Mouse (Mus musculus) hindbrain, embryonic 11.5 days (tissue): ENCODE results near the gene Fntb. TPM values are rescaled to one million over a fixed set of nuclear protein-coding genes. Genes with fewer than 3 reads are reported as not detected.

Experiments
- ATAC-seq: fragments of 200-750 bp; cut with Nextera tagmentation; 2 replicates; pipeline ENCODE4 v1.8.0; 2017; ENCODE audit warnings: mild to moderate bottlenecking, moderate TSS enrichment, moderate library complexity; ENCODE audit not compliant: low FRiP score
- DNase-seq: peaks from one replicate; pipeline ENCODE4 v3.0.0-alpha.2; 2015; ENCODE audit warnings: low spot score
- H3K27ac ChIP-seq: fragments of 300-500 bp; sonication (generic); 2 replicates; pipeline ENCODE4 v1.5.1; 2014; ENCODE audit warnings: mild to moderate bottlenecking, low read depth, low read length
- H3K27me3 ChIP-seq: fragments of 300-500 bp; sonication (generic); 2 replicates; pipeline ENCODE4 v1.6.1; 2014; ENCODE audit warnings: mild to moderate bottlenecking, low read length, moderate library complexity, mixed read lengths; ENCODE audit not compliant: control insufficient read depth, insufficient read depth
- H3K36me3 ChIP-seq: fragments of 300-500 bp; sonication (generic); 2 replicates; pipeline ENCODE4 v1.6.1; 2014; ENCODE audit warnings: mild to moderate bottlenecking, low read length, moderate library complexity, mixed read lengths; ENCODE audit not compliant: control insufficient read depth, insufficient read depth
- H3K4me1 ChIP-seq: fragments of 300-500 bp; sonication (generic); replicated peaks from 2 replicates; pipeline ENCODE4 v1.6.1; 2014; ENCODE audit warnings: low read length, mixed read lengths; ENCODE audit not compliant: control insufficient read depth, insufficient read depth
- H3K4me2 ChIP-seq: fragments of 300-500 bp; sonication (generic); replicated peaks from 2 replicates; pipeline ENCODE4 v1.6.1; 2014; ENCODE audit warnings: mild to moderate bottlenecking, low read depth, low read length
- H3K4me3 ChIP-seq: fragments of 300-500 bp; sonication (generic); 2 replicates; pipeline ENCODE4 v1.5.1; 2014; ENCODE audit warnings: low read depth, low read length
- H3K9ac ChIP-seq: fragments of 300-500 bp; sonication (generic); 2 replicates; pipeline ENCODE4 v1.6.1; 2014; ENCODE audit warnings: low read depth, low read length
- H3K9me3 ChIP-seq: fragments of 300-500 bp; sonication (generic); 2 replicates; pipeline ENCODE4 v1.6.1; 2016; ENCODE audit warnings: low read length; ENCODE audit not compliant: control insufficient read depth
- WGBS: fragments of 180-500 bp; shearing (Covaris S2); extraction: QIAGEN DNeasy Blood & Tissue Kit; methylation state at CpG from one replicate; pipeline ENCODE4 v1.1.7; 2014; 5-methylcytosine and 5-hydroxymethylcytosine counted together
- polyA plus RNA-seq: library from polyadenylated mRNA; unstranded; fragments of >200 nt; fragmentation: Nextera tagmentation; extraction: Ambion mirVana; gene quantifications from 2 replicates; pipeline ENCODE4 v1.2.1, GENCODE M21; 2014

The Fntb gene
- polyA plus RNA-seq, 1 experiment from 2014 or later, result 42.5 TPM

DNA sequence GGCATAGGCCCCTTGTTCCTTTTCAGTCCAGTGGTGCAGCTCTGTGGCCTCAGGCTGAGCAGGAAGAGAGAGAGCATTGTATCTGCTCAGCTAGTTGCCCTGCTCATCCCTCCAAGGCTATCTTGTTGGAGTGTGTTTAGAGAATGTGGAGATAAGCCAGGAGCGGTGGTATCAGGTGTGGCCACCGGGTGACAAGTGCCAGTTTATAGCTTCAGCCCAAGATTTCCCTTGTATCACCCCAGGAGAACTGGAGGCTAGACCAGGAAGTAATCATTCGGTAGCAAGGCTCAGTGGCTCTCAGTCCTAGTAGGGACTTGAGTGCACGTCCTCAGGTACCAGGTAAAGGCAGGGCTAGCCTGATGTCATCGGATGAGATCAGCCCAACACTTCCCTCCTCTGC, 143.8 kb downstream of the Fntb start:
- H3K36me3 ChIP-seq, result no peaks in the 10 kb centered on the region
- DNase-seq, result no peak
- no peaks in the 10 kb centered on the region for H3K9me3 ChIP-seq
- WGBS, result 93% methylated on average over 5 of the region's 5 CpGs
- no peaks in the 10 kb centered on the region for H3K27me3 ChIP-seq
- no peak overlapping the region for H3K4me2 ChIP-seq
- H3K4me3 ChIP-seq, result no peak overlapping the region
- ATAC-seq, result no peak
- H3K27ac ChIP-seq, result no peak overlapping the region
- no peak overlapping the region for H3K9ac ChIP-seq
- H3K4me1 ChIP-seq, result no peaks in the 10 kb centered on the region

DNA sequence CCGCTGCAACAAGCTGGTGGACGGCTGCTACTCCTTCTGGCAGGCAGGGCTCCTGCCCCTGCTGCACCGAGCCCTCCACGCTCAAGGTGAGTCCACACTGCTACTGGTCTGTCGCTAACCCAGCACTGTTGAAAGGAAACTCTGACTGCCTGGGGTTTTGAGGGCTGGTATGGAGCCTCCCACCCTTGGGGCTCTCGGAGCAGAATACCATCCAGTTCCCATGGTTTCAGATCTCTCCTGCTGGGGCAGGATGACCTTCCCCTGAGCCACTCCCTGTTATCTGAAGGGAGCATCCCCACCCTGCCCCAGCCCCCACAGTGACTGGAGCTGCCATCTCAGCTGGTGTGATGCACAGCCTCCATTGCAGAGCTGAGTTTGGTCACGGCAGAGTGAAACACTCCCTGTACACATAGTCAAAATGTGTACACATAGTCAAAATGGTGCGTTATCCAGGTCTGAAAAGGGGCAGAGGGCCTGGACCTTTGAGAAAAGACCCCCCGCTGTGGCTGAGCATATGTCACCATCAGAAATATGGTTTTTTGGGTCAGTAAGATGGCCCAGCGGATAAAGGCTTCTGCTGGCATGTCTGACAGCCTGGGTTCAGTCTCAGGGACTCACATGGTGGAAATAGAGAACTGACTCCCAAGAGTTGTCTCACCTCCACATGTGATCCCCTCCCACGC, 145.0 kb downstream of the Fntb start:
- Histone ChIP-seq H3K9ac (no peak overlapping the region), H3K36me3 (no peaks in the 10 kb centered on the region), H3K9me3 (no peaks in the 10 kb centered on the region), H3K4me1 (no peaks in the 10 kb centered on the region), H3K4me2 (no peak overlapping the region), H3K27ac (no peak overlapping the region), H3K27me3 (no peaks in the 10 kb centered on the region), H3K4me3 (no peak overlapping the region)
- WGBS, result 70% methylated on average over 11 of the region's 11 CpGs
- ATAC-seq, result no peak
- DNase-seq, result no peak

DNA sequence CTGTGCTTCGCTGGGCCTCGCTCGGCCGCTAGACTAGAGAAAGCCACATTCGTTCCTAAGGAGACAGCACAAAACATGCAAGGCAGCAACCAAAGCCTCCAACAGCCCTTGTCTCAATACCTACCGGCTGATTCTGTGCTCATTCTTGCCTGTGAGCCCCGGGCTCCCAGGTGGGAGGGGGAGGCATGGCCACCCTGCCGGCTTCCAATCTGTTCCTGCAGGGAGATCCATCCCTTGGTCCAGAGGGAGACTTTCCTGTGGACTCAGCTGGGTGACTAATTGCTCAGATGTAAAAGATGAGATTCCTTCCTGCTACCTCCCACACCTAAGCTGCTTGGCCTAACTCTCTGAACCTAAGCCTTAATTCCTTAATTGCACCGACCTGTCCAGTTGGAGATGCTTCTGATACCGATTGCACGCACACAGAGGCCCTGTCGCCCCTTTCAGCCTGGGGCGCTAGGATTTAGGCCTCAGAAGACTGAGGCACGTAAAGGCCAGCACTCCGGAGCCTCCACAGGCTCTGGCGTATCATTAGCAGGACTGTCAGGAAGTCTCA, 145.9 kb downstream of the Fntb start:
- Histone ChIP-seq H3K36me3 (no peaks in the 10 kb centered on the region; the same call in 1 of the 2 replicates), H3K4me3 (no peak overlapping the region), H3K4me2 (no peak overlapping the region), H3K27ac (no peak overlapping the region), H3K27me3 (no peaks in the 10 kb centered on the region), H3K9ac (no peak overlapping the region), H3K9me3 (no peaks in the 10 kb centered on the region), H3K4me1 (no peaks in the 10 kb centered on the region)
- 68% methylated on average over 16 of the region's 16 CpGs for WGBS
- ATAC-seq (no peak), DNase-seq (no peak)

DNA sequence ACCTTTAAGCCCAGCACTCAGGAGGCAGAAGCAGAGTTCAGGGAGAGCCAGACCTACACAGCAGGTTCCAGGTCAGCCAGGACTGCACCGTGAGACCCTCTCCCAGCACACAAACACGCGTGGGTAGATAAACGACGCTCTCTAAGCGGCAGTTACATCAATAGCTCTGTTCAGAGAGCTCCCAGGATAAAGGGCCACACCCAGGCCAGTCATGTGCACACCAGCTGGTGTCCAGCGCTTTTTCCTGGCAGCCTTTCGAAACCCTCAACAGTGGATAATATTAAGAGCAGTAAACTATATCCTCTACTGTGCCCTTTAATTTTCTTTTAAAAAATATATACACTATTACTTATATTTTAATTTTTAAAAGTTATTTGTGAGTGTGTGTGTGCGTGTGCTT, 146.8 kb downstream of the Fntb start:
- WGBS, result 76% methylated on average over 9 of the region's 9 CpGs
- no peaks in the 10 kb centered on the region for H3K27me3 ChIP-seq
- no peak overlapping the region for H3K27ac ChIP-seq
- no peak for DNase-seq
- peaks cover 4% of the 10 kb centered on the region; the same call in 1 of the 2 replicates for H3K36me3 ChIP-seq
- H3K4me3 ChIP-seq, result no peak overlapping the region
- no peak for ATAC-seq
- no peaks in the 10 kb centered on the region for H3K4me1 ChIP-seq
- no peak overlapping the region for H3K4me2 ChIP-seq
- no peak overlapping the region for H3K9ac ChIP-seq
- no peaks in the 10 kb centered on the region for H3K9me3 ChIP-seq

DNA sequence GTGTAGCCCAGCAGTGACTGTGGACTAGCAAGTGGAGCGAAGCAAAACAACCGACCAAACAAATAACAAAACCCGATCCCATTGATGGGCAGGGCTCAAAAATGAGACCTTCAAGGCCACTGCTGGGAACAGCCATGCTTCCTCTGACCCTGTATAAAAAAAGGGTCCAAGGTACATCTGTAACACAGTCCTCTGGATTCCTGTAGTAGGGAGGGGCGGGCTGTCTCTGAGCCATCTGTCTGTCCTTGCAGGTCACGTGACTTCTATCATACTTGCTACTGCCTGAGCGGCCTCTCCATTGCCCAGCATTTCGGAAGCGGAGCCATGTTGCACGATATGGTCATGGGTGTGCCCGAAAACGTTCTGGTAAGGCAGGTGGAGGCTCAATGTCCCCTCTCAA, 150.8 kb downstream of the Fntb start:
- no peak overlapping the region for H3K27ac ChIP-seq
- no peaks in the 10 kb centered on the region for H3K27me3 ChIP-seq
- H3K36me3 ChIP-seq, result peaks cover 4% of the 10 kb centered on the region; the same call in 1 of the 2 replicates
- 89% methylated on average over 11 of the region's 11 CpGs for WGBS
- ATAC-seq (no peak), DNase-seq (no peak)
- H3K4me3 ChIP-seq, result no peak overlapping the region
- H3K4me2 ChIP-seq, result no peak overlapping the region
- no peaks in the 10 kb centered on the region for H3K9me3 ChIP-seq
- H3K4me1 ChIP-seq, result no peaks in the 10 kb centered on the region; the same call in 1 of the 2 replicates
- no peak overlapping the region for H3K9ac ChIP-seq

DNA sequence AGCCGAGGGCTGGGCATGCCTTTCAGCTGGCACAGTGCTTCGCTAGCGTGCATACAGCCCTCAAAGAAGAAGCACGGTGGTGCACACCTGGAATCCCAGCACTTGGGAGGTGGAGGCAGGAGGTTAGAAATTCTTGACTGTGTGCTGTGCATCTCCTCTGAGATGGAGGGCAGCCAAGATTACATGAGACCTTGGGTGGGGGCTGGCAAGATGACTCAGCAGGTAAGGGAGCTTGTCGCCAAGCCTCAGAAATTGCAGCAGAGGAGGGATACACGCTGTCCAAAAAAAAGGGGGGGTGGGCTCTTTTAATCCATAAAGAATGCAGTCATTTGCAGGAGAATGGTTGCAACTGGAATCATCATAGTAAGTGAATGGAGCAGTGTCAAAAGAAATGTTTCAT, 152.7 kb downstream of the Fntb start:
- ATAC-seq (no peak), DNase-seq (no peak)
- Histone ChIP-seq H3K4me1 (no peaks in the 10 kb centered on the region; the same call in 1 of the 2 replicates), H3K4me2 (no peak overlapping the region), H3K36me3 (peaks cover 4% of the 10 kb centered on the region; the same call in 1 of the 2 replicates), H3K27me3 (no peaks in the 10 kb centered on the region), H3K9me3 (no peaks in the 10 kb centered on the region), H3K27ac (no peak overlapping the region), H3K9ac (no peak overlapping the region), H3K4me3 (no peak overlapping the region)
- 84% methylated on average over 6 of the region's 6 CpGs for whole genome bisulfite sequencing

DNA sequence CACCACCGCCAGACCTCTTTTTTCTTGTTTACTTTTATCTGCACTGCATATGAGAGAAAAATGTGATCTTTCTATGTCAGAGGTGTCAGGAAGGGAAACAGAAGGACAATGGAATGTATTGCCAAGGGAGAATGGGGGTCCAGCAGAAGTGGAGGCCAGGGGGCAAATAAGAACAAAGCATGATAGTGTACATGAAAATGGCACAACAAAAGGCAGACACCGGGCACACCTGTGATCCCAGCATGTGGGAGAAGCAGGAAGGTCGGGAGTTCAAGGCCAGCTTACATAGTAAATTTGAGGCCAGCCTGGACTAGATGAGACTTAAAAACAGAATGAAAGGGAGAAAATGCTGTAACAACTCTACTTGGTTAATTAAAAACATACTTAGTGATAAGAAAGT, 153.5 kb downstream of the Fntb start:
- Histone ChIP-seq H3K27ac (no peak overlapping the region), H3K27me3 (no peaks in the 10 kb centered on the region), H3K9me3 (no peaks in the 10 kb centered on the region), H3K9ac (no peak overlapping the region), H3K4me3 (no peak overlapping the region), H3K4me1 (no peaks in the 10 kb centered on the region; the same call in 1 of the 2 replicates), H3K36me3 (peaks cover 4% of the 10 kb centered on the region; the same call in 1 of the 2 replicates), H3K4me2 (no peak overlapping the region)
- 69% methylated on average over 3 of the region's 3 CpGs for WGBS
- ATAC-seq, result no peak
- no peak for DNase-seq

DNA sequence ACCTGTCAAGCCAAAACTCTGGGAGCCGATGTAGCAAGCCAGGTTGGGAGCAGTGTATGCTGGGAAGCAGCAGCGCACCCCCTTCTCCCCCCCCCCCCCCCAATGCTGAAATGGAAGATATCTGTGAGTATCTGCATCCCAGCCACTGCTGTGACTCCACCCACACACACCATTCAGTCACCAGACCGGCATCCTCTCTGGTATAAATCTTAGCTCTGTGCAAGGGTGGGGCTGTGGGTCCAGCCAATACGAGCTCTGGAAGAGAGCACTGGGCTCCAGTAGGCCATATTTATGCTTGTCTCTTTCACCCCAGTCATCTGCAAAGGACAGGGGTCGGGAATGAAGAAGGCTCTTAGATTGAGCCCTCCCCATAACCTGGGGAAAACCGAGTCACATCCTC, 155.0 kb downstream of the Fntb start:
- Histone ChIP-seq H3K9ac (no peak overlapping the region), H3K9me3 (no peaks in the 10 kb centered on the region), H3K27ac (no peak overlapping the region), H3K4me3 (no peak overlapping the region), H3K27me3 (no peaks in the 10 kb centered on the region), H3K4me2 (no peak overlapping the region), H3K36me3 (peaks cover 4% of the 10 kb centered on the region; the same call in 1 of the 2 replicates), H3K4me1 (no peaks in the 10 kb centered on the region; the same call in 1 of the 2 replicates)
- no peak for ATAC-seq
- WGBS, result 82% methylated on average over 6 of the region's 6 CpGs
- DNase-seq, result no peak

DNA sequence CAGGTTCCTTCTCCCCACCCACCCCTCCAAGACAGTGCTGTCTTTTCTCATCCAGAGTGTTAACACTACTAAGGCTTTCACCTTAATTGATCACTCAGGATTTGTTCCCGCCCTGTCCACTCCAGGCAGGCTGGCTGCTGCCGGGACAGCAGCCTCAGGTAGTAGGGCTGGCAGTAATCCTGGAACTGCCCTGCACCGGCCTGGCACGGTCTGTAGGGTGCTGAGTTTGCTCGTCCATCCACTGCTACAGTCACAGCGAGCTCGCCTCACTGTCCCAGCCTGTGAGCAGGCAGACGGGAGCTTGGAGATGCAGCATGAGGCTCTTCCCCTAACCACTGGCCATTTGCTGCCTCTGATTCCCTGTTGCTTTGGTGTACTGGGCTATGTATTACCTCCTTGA, 155.6 kb downstream of the Fntb start:
- Histone ChIP-seq H3K27ac (no peak overlapping the region), H3K36me3 (peaks cover 4% of the 10 kb centered on the region; the same call in 1 of the 2 replicates), H3K4me1 (no peaks in the 10 kb centered on the region; the same call in 1 of the 2 replicates), H3K4me3 (no peak overlapping the region), H3K27me3 (no peaks in the 10 kb centered on the region), H3K9me3 (no peaks in the 10 kb centered on the region), H3K9ac (no peak overlapping the region), H3K4me2 (no peak overlapping the region)
- 89% methylated on average over 8 of the region's 8 CpGs for WGBS
- ATAC-seq (no peak), DNase-seq (no peak)
